Mouse (Mus musculus): ENCODE data around the gene Zdhhc1. TPM values are rescaled to one million over a fixed set of nuclear protein-coding genes. Genes with fewer than 3 reads are reported as not detected.

The Zdhhc1 gene
- total RNA-seq, 4 experiments from 2014 or later: 38.3 to 45.8 (median 42.9) TPM

Other genes starting within 250 kb of the Zdhhc1 start
- gene B3gnt9, start 241.7 kb downstream of the Zdhhc1 start, total RNA-seq (2022): 1 to 10 TPM; 4.2 to 5.4 (median 4.8) TPM
- gene Tradd, start 232.3 kb downstream of the Zdhhc1 start, total RNA-seq (2022): 10 to 100 TPM in 2 of 4 experiments, 1 to 10 TPM in 2; 7.9 to 10.9 (median 9.6) TPM
- 1 to 10 TPM in 2 of 4 experiments, under 1 TPM in 2; 0.50 to 1.6 (median 1.1) TPM for gene Fbxl8, start 232.3 kb downstream of the Zdhhc1 start, total RNA-seq (2022)
- gene Hsf4, start 227.1 kb downstream of the Zdhhc1 start, total RNA-seq (2022): 10 to 100 TPM; 21.3 to 25.7 (median 22.9) TPM
- 10 to 100 TPM; 10.6 to 13.8 (median 13.1) TPM for gene Nol3, start 220.8 kb downstream of the Zdhhc1 start, total RNA-seq (2022)
- 10 to 100 TPM; 22.0 to 26.7 (median 24.2) TPM for gene 4931428F04Rik, start 207.0 kb downstream of the Zdhhc1 start, total RNA-seq (2022)
- 1 to 10 TPM; 1.4 to 2.2 (median 1.8) TPM for gene Exoc3l, start 200.8 kb downstream of the Zdhhc1 start, total RNA-seq (2022)
- gene E2f4, start 199.2 kb downstream of the Zdhhc1 start, total RNA-seq (2022): 10 to 100 TPM; 31.2 to 39.0 (median 34.8) TPM
- 1 to 10 TPM; 1.5 to 3.0 (median 2.3) TPM for gene Elmo3, start 191.3 kb downstream of the Zdhhc1 start, total RNA-seq (2022)
- gene Lrrc29, start 170.6 kb downstream of the Zdhhc1 start, total RNA-seq (2022): 1 to 10 TPM; 5.8 to 8.7 (median 7.1) TPM
- gene Tmem208, start 170.5 kb downstream of the Zdhhc1 start, total RNA-seq (2022): 10 to 100 TPM; 33.7 to 46.5 (median 40.0) TPM
- 1 to 10 TPM; 2.5 to 5.2 (median 4.0) TPM for gene Fhod1, start 148.9 kb downstream of the Zdhhc1 start, total RNA-seq (2022)
- gene Slc9a5, start 148.1 kb downstream of the Zdhhc1 start, total RNA-seq (2022): 10 to 100 TPM; 28.9 to 30.7 (median 29.7) TPM
- 1 to 10 TPM; 1.3 to 2.5 (median 1.6) TPM for gene Plekhg4, start 123.6 kb downstream of the Zdhhc1 start, total RNA-seq (2022)
- not detected for gene Kctd19, start 83.4 kb downstream of the Zdhhc1 start, total RNA-seq (2022)
- under 1 TPM; 0.40 to 0.82 (median 0.62) TPM for gene Lrrc36, start 83.3 kb downstream of the Zdhhc1 start, total RNA-seq (2022)
- gene Tppp3, start 25.4 kb downstream of the Zdhhc1 start, total RNA-seq (2022): 10 to 100 TPM; 59.3 to 66.5 (median 60.9) TPM
- gene Hsd11b2, start 21.9 kb upstream of the Zdhhc1 start, total RNA-seq (2022): not detected
- 100 to 1,000 TPM; 297 to 314 (median 303) TPM for gene Atp6v0d1, start 69.1 kb upstream of the Zdhhc1 start, total RNA-seq (2022)
- gene Ripor1, start 108.4 kb upstream of the Zdhhc1 start, total RNA-seq (2022): 10 to 100 TPM; 65.5 to 70.5 (median 67.3) TPM
- 10 to 100 TPM; 65.3 to 80.8 (median 68.8) TPM for gene Ctcf, start 139.7 kb upstream of the Zdhhc1 start, total RNA-seq (2022)
- not detected for gene Agrp, start 140.5 kb upstream of the Zdhhc1 start, total RNA-seq (2022)
- gene Carmil2, start 189.4 kb upstream of the Zdhhc1 start, total RNA-seq (2022): 10 to 100 TPM; 57.2 to 62.8 (median 58.3) TPM
- gene Acd, start 204.2 kb upstream of the Zdhhc1 start, total RNA-seq (2022): 10 to 100 TPM; 49.0 to 53.8 (median 50.9) TPM
- 10 to 100 TPM; 34.7 to 42.3 (median 39.2) TPM for gene Pard6a, start 204.2 kb upstream of the Zdhhc1 start, total RNA-seq (2022)
- gene 4933405L10Rik, start 210.8 kb upstream of the Zdhhc1 start, total RNA-seq (2022): under 1 TPM in 2 of 4 experiments, not detected in 2; 0.44 to 0.46 TPM
- 10 to 100 TPM in 1 of 4 experiments, 1 to 10 TPM in 3; 9.0 to 11.2 (median 9.3) TPM for gene Enkd1, start 211.3 kb upstream of the Zdhhc1 start, total RNA-seq (2022)